Mouse (Mus musculus) layer of hippocampus, postnatal 10 days (tissue): ENCODE data around the gene Gm14744. TPM values are rescaled to one million over a fixed set of nuclear protein-coding genes. Genes with fewer than 3 reads are reported as not detected.
"Not testable (repeated sequence)": the region's sequence is repeated elsewhere in the genome, so short reads cannot be mapped to it uniquely, and the experiment has no call there.

Experiments
- DNase-seq, 2 experiments: peaks; one replicate each; pipeline ENCODE4 v3.0.0; 2021; ENCODE audit warnings: low spot score in 2 of 2
- long read RNA-seq: library from polyadenylated mRNA; stranded (forward); transcript quantifications from one replicate; pipeline ENCODE4 v2.0.0, GENCODE M21; 2023
- total RNA-seq, 2 experiments: library from RNA; stranded (reverse); gene quantifications; 2 replicates each; pipeline ENCODE4 v1.2.3; 2021

Gm14744 gene
- total RNA-seq: not detected
- long read RNA-seq: 0 reads

GRCm38 (mm10) chrX:77864458-77864857, at the start of gene Gm14744:
Gene Gm14744, plus strand, starts transcription at chrX:77864758.
- not testable (repeated sequence) for DNase-seq

- no peak for DNase-seq
These were observed 11.0 kb upstream of the Gm14744 start, which contains the start of gene Pbsn for GRCm38 (mm10) chrX:77853523-77853922. Gene Pbsn, minus strand, starts transcription at chrX:77853623.

GRCm38 (mm10) chrX:77880033-77880432, 15.5 kb downstream of the Gm14744 start:
- not testable (repeated sequence) for DNase-seq

Other genes with a start within 250 kb of the Gm14744 start
- 10 to 100 TPM; 15.1 to 17.1 TPM for gene Prkx, start 68.5 kb upstream of the Gm14744 start, total RNA-seq
- gene Pbsn, start 11.1 kb upstream of the Gm14744 start, total RNA-seq: not detected
- not detected for gene 5430402E10Rik, start 60.3 kb downstream of the Gm14744 start, total RNA-seq
- not detected for gene Obp1a, start 226.6 kb downstream of the Gm14744 start, total RNA-seq